Mouse (Mus musculus): Measurements from ENCODE around the gene Vmn1r202.
"Not testable (repeated sequence)": the region's sequence is repeated elsewhere in the genome, so short reads cannot be mapped to it uniquely, and the experiment has no call there.

Vmn1r202 gene

GRCm38 (mm10) chr13:22505281-22505680 is at the start of gene Vmn1r202:
Gene Vmn1r202 (minus strand): TSS chr13:22505381.
- DNase-seq (ENCODE audit: low read depth, low spot score): no peak

GRCm38 (mm10) chr13:22552898-22553297 is 47.7 kb upstream of the Vmn1r202 start, which contains the start of gene Vmn1r204:
Gene Vmn1r204 (plus strand): TSS chr13:22553198.
- DNase-seq (ENCODE audit: low read depth, low spot score): not testable (repeated sequence)

GRCm38 (mm10) chr13:22517814-22518213 is 12.6 kb upstream of the Vmn1r202 start, which contains the start of gene Vmn1r203:
Gene Vmn1r203 (plus strand): TSS chr13:22518114.
- DNase-seq (ENCODE audit: low read depth, low spot score): no peak

GRCm38 (mm10) chr13:22502431-22502830 is 2.8 kb downstream of the Vmn1r202 start:
- no peak for DNase-seq (ENCODE audit: low read depth, low spot score)

GRCm38 (mm10) chr13:22471623-22472022 is 33.6 kb downstream of the Vmn1r202 start, which contains the start of gene Vmn1r201:
Gene Vmn1r201 (plus strand): TSS chr13:22471923.
- DNase-seq (ENCODE audit: low read depth, low spot score): no peak

- DNase-seq (ENCODE audit: low read depth, low spot score): no peak
Observed at GRCm38 (mm10) chr13:22455145-22455544, 50.0 kb downstream of the Vmn1r202 start.
